Mouse (Mus musculus): ENCODE measurements at regions not wholly inside any gene's neighbourhood (a gene's known extent, or its start where the extent isn't known, plus 50 kb on each side); places are given as distances from the start of the nearest gene placed in this dataset.
A peak's percentile ranks its signal among the peaks of the same experiment; 100 is the strongest.
"Not testable (repeated sequence)": the region's sequence is repeated elsewhere in the genome, so short reads cannot be mapped to it uniquely, and the experiment has no call there.

DNA sequence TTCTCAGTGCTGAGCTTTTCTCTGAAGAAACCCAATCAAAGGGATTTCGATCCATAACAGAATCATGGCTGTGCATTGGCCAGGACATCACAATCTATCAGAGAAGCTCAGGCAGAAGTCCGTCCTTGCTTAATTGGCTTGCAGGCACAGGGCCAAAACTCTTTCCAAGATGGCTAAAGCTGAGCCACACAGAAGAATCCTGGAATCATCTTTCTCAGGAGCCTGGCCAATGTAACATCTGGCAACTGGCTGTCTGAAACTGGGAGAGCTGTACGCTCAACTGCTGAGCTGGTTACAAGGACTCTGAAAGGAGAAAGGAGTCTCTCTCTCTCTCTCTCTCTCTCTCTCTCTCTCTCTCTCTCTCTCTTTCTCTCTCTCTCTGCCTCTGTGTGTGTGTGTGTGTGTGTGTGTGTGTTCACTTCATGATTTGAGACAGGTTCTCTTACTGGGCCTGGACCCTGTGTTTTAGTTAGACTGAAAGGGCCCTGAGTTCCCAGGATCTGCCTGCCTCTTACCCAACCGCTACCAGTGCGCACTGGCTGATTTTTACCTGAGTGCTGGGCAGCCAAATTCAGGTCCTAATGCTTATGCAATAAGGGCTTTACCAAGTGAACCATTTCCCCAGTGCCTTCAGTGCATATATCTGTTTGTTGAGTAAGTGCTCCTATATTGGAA is 333.3 kb upstream of the Cwc22 start:
- ATAC-seq (ENCODE audit: low TSS enrichment) = peak; percentile 65; the same call in 1 of the 2 replicates

DNA sequence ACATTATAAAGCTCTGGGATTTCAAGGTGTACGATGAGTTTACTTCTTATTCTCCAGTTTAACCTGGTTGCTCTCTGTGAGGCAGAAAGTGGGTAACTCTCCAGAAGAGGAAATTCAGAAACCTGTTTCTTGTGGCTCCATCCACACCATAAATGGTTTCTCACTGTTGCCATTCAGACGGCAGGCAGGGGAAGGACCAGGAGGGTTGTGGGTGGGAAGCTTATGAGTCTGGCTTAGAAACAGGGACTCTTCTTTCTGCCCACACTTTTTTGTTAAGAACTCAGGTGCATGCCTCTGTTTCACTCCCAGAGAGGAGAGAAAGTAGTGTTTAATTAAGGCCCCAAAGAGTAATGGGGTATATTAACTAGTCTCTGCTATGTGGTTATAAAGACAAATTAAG is 332.5 kb upstream of the Cwc22 start:
- ATAC-seq (ENCODE audit: low TSS enrichment) = peak; percentile 71

DNA sequence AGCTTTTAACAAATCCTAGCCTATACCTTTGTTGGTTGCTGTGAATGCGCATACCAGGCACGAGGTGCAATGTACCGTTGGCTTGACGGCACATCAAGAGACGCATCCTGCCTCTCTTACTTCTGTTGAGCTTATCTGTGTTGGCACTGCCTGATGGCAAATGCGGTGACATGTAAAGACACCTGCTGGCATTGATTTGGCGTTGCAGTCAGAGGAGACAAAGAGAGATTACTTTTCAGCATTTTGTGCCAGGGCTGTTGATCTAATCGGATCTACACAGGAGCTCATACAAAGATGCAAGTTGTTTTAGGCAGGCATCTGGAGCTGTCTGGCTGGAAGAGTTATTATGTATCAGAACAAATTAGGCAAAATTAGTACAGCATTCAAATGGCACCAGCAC is 331.5 kb upstream of the Cwc22 start:
- ATAC-seq (ENCODE audit: low TSS enrichment) = no peak

DNA sequence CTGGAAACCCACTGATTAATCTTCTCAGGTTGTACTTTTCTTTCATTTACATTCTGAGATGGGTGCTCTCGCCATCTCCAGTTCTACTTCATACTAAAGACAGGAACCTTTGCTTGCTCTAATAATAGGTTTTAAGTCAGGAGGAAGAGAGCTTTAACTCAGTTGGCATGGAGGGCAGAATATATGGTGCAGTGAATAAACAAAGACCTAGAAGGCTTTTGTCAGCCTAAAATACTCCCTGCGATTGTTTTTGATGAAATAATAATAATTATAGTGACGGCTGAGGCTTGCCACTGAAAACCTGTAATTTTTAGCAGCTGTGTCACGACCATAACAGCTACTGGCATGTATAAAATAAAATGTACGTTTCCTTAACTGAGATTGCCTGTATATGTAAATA is 327.9 kb upstream of the Cwc22 start:
- no peak for ATAC-seq (ENCODE audit: low TSS enrichment)

DNA sequence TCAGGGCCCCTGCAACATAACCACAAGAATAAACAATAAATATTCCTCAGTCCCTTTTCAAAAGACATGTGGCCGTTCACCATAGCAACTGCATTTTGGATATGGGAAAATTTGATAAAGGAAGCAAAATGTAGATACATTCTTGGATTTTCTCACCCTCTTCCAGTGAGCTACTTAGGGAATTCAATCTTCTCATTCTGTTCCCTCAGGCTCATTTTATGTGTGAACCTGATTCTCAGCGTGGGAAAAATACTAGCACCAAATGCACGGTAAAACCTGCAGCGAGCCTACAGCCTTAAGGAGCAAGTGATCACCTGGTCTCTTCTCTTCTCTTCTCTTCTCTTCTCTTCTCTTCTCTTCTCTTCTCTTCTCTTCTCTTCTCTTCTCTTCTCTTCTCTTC is 322.5 kb upstream of the Cwc22 start:
- ATAC-seq (ENCODE audit: low TSS enrichment) = peak; percentile 94

DNA sequence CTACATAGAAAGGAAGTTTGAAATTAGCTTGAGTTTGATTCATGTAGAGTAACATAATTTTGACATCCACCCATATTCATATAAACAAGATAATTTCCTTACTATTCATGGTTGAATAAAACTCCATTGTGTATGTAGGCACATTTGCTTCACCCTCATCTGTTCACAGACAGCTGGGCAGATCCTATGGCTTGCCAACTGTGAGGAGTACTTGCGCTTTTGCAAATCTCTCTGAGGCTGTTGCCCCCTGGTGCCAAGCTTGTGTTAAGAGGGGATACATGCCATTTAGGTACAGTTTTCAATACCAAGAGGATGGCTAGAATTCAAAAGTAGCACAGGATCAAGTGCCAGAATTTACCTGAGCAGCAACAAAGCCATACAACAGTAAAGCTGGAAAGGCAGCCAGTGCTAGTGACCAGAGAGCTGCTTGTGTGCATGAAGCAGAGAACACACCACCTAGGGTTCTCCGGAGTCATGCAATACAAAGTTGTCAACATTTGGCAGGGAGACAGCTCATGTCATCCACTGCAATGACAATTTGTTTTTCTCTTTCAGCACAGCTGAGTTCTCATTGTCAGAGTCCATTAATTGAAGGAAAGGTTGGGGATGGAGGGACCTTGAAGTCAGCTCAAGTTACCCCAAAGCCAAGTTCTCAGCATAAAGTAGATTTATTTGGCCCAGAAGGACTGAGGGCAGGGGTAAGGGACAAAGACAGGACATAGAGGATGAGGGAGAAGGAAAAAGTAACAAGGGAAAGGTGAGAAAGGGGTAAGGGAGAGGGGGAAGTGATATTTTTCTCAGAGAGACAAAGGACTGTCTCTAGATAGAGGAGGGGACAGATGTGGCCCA is 321.6 kb upstream of the Cwc22 start:
- peak; percentile 44; the same call in 1 of the 2 replicates for ATAC-seq (ENCODE audit: low TSS enrichment)

DNA sequence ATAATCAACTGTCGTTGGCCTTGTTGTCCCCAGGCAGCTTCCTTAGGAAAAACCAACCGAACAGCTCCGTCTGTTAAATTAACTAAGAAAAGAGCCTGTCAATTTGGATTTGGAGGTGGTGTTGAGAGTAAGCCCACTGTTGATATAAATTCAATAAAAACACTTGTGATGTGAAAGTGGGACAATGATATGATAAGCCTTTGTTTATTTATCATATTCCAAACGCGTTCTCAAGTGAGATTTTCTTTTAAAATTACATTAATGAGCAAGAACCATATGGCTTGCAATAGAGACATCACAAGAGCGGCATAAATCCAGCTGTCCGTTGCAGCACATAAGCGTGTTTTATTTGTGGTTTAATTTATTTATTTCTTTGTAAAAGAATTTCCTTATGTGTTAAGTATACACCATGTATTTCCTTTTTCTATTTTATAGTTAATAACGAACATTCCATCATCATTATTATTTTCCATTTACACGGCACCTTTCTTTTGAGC is 307.5 kb upstream of the Cwc22 start:
- no peak for ATAC-seq (ENCODE audit: low TSS enrichment)

DNA sequence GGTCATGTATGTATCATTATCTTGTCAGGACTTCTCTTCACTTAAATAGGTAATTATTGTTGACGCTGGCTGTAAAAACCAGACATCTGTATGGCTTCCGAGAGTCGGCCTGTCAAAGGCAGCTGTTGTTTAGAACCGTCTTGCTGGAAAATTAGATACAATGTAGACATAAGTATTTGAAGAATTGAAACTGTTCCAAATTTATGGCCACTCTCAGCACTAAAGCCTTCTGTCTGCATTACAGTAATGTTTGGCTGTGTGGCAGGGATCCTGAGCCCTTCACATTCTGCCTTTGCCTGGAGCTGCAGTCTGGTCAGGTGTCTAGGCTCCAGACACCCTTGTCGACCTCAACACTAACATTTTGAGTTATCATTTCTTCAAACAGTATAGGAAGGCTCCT is 300.2 kb upstream of the Cwc22 start:
- no peak for ATAC-seq (ENCODE audit: low TSS enrichment)

DNA sequence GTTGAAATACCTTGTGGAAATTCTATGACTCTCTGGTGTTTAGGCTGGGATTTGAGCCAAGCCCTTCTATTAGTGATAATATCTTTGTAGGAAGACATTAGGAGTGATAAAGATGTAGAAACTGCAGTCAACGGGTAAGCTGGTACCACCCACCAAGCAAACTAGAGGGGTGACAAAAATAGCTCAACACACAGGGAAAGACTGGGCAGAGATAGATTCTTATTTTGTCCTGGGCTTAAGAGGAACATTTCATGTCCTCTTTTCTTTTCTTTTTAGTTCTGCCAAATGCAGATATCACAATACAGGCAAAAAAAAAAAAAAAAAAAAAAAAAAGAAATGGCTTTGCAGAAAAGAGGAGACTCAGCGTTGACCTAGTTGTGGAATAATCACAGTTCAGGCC is 294.1 kb upstream of the Cwc22 start:
- peak; percentile 84 for ATAC-seq (ENCODE audit: low TSS enrichment)

DNA sequence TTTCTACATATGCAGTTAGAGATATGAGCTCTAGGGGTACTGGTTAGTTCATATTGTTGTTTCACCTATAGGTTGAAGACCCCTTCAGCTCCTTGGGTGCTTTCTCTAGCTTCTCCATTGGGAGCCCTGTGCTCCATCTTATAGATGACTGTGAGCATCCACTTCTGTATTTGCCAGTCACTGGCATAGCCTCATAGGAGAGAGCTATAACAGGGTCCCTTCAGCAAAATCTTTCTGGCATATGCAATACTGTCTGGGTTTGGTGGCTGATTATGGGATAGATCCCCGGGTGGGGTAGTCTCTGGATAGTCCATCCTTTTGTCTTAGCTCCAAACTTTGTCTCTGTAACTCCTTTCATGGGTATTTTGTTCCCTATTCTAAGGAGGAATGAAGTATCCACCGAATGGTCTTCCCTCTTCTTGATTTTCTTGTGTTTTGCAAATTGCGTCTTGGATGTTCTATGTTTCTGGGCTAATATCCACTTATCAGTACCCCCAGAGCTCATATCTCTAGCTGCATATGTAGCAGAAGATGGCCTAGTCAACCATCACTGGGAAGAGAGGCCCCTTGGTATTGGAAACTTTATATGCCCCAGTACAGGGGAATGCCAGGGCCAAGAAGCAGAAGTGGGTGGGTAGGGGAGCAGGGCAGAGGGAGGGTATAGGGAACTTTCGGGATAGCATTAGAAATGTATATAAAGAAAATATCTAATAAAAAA is 279.4 kb upstream of the Cwc22 start:
- ATAC-seq (ENCODE audit: low TSS enrichment) = not testable (repeated sequence)

DNA sequence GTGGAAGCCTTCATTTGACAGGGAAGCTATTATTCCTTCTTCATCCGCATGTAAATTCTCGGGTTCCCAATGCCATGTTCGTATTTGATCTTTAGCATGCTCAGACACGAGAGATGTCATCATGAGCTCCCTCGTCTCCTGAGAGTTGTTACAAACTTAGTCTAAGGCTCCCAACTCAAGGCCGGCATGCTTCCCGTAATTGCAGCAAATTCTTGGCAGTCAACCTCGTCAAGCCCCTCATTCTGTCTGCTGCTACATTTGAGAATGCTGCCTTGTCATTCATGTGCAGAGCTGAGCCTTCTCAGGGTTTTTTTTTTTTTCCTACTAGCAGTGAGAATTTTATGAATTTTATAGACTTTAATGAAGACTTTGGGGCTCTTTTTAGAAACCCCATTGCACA is 268.3 kb upstream of the Cwc22 start:
- peak; percentile 41 for ATAC-seq (ENCODE audit: low TSS enrichment)

DNA sequence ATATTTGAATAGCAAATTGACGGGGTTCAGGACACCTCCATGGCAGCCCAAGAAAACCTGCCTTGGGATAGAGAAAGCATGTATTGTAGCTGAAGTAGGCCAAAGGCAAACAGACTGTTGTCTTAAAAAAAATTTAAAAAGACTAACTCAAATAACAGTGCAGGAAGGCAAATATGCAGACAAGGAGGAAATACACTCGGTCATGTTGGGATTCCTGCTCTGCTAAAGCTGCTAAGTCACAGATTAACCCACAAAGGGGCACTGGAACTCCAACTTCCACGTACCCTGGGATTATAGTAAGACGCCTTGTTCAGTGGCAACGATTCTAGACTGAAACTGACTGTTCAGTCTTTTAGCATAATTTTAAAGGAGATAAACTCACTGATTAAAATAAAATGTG is 258.9 kb upstream of the Cwc22 start:
- ATAC-seq (ENCODE audit: low TSS enrichment) = no peak

DNA sequence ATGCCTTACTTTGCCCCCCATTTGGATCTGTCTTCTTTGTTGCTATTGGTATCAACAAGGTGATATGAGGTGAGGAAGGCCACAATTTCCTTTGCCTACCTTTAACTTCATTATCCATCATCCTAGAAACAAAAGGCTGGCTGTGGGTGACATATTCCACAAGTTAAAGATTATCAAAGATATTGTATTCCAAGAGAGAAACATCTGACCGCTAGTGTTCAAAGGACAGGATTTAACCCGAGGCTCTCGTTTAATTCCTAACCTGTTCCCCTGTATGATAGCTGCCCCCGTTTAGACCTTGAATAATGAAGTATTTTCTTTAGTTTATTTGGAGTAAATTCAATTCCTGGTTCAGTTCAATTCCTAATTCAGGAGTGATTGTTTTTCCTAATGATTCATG is 249.8 kb upstream of the Cwc22 start:
- ATAC-seq (ENCODE audit: low TSS enrichment) = no peak

DNA sequence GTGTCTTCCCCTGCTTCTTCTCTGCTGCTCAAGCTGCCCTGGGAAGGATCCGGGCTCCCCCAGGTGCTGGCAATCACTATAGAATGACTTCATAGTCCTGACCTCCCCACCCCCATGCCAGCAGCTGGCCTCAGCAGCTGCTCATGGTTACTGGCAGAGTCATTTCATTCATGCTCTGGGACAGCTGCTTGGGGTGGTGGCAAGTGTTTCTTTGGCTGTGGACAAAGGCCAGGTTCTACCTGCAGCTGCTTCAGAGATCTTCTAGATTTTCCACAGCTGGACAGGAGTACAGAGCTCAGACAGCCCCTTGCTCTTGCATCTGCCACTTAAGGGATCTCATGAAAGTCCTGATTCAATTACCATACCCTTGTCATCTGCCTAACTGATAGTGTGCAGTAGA is 243.4 kb upstream of the Cwc22 start:
- peak; percentile 59 for ATAC-seq (ENCODE audit: low TSS enrichment)

DNA sequence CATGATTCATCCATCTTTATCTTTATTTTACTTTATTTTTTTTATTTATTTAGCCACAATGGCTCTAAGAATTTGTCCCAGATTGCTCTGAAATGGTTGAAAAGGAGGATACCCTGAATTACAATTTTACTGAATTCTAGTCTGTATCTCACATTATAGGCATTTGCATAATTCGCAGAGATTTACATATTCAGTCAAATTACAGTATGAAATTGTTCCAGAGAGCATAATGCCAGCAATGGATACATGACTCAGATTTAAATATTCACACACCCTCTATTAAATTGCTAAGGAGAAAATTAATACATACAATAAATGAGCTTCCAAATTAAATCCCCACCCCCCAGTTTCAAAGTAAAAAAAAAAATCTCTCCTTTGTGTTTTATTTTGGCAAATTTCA is 238.8 kb upstream of the Cwc22 start:
- no peak for ATAC-seq (ENCODE audit: low TSS enrichment)

DNA sequence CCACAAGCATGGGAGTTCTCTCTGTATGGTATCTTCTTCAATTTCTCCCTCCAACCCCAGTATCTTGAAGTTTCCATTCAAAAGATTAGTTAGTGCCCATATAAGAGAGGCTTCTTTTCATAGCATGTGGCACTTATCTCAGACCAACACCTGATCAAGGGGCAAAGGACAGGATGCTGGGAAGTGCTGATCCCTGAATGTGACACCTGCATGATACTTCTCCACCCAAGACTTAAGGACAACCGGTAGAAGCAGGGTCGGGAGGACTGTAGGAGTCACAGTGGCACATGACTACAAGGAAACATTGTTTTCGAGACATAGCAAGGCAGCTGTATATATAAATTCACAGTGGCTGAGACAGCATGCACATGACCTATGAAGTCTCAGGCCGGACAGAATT is 227.6 kb upstream of the Cwc22 start:
- no peak for ATAC-seq (ENCODE audit: low TSS enrichment)

DNA sequence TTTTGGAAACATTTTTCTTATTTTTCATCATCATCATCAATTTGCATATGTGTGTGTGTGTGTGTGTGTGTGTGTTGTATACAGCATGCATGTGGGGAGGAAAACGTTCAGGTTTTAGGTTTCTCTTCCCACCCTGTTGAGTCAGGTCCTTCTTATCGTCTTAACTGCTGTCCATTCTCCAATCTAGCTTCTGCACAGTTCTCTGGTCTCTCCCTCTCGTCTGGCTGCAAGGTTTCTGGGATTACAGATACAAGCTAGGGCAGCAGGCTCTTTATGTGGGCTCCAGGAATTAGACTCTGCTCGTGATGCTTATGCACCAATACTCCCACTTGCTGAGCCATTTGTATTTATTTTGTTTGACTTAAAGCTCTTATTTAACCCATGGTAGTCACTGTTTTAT is 226.6 kb upstream of the Cwc22 start:
- no peak for ATAC-seq (ENCODE audit: low TSS enrichment)

DNA sequence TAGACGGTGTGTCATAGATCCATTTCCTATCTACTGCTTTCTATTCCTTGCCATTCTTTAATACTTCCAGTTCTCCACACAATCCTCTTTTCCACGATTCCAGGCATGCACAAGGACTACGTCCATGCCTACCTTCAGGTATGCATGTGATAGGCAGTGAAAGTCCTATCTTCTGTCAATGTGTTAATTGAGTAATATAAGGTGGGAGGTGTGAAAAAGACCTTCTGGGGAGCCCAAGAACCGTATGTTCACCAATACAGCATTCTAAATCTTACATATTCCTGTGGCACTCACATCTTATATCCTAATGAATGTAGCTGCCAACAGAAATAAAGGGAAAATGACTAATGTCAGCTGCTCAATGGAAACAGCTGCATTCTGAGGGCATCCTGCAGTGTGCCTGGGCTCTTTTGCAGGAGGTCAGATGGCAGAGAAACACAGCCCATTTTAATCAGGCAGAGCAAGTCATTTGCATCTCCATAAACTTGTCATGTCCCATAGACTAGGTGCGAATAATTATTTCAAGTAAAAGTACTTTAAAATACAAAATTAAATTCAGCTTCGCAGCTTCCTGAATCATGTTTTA is 224.1 kb upstream of the Cwc22 start:
- no peak for ATAC-seq (ENCODE audit: low TSS enrichment)

DNA sequence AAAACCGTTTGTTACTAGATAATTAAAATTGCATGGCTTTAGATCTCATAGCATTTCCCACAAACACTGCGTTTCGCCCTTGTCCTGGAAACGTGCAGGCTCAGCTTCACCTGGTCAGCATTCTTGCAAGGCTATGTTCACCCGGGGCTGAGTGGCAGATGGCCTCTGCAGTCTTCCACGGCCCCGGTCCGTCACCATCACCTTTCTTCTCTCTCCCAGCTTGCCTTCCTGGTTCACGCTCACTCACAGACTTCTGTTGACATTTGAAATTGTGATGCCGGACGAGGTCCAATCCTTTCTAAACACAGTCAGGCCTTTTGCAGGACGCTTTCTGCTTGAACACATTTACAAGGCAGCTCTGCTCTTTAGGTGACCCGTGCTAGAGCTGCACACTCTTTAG is 219.3 kb upstream of the Cwc22 start:
- ATAC-seq (ENCODE audit: low TSS enrichment) = no peak

DNA sequence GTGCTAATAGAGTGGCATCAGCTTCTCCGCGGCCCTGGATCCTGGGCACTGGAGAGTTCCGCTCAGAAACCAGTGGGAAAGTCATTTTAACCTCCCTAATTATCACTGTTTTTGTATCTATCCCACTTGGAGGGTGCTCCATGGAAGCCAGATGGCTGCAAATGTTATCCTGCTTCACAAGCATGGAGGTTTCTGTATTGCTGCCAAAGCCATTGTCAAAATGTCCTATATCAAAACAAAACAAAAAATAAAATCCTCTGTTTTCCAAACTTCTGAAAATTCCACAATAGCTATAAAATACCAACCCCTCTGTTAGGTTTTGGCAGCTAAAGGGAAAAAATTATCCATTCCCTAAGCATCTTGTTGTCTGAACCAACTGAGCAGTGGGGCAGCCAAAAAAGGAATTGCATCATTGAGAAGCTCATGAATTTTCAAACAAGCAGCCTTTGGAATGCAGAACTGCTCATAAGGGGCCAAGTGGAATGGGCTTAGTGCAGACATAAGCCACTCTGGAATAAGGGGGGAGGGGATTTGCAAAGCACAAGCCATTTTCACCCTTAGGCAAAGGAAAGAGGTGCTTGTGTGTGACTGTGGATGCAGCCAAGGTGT is 213.8 kb upstream of the Cwc22 start:
- ATAC-seq (ENCODE audit: low TSS enrichment) = peak; percentile 88

DNA sequence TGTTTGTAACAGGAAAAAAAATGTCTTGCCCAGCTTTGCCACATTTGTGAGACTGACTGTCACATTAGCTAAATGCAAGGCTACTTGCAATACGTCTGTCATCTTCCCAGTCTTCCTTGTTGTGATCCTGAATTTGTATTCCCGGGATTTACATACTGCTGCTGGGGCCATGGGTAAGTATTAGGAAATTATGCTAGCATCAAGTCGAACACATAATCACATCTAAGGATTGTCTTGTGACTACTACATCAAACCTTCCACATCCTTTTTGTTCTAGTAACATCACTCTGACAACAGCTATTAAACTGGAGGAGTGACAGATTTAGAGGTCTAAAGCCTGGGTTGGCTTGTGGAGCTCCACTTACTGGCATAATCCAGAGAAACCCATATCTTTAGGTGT is 164.2 kb upstream of the Cwc22 start:
- no peak for ATAC-seq (ENCODE audit: low TSS enrichment)

DNA sequence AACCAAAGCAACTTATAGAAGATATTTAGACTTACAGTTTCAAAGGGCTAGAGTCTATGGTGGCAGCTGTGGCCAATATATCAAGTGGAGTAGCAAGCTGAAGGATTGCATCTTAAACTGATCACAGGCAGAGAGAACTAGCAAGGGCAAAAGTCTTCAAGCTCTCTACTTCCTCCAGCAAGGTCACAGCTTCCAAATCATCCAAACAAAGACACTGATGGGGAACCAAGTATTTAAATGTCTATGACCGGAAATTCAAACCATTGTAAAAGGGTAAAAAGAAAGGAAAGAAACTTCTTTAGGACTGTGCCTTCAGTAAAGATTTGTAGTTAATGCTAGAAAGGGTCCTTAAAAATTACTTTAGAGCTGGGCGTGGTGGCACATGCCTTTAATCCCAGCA is 149.4 kb upstream of the Cwc22 start:
- ATAC-seq (ENCODE audit: low TSS enrichment) = no peak
